Mouse (Mus musculus) heart, postnatal 0 days (tissue): Measurements from ENCODE around the gene Chd2. TPM values are rescaled to one million over a fixed set of nuclear protein-coding genes. Genes with fewer than 3 reads are reported as not detected.

Source experiments
- ATAC-seq: fragments of 200-750 bp; cut with Nextera tagmentation; 2 replicates; pipeline ENCODE4 v1.8.0; 2017; ENCODE audit warnings: low read depth, moderate number of reproducible peaks, moderate library complexity; ENCODE audit not compliant: insufficient read depth
- DNase-seq: peaks from one replicate; pipeline ENCODE4 v3.0.0-alpha.2; 2016; ENCODE audit warnings: low spot score
- H3K27ac ChIP-seq: fragments of 300-500 bp; sonication (generic); 2 replicates; pipeline ENCODE4 v1.5.1; 2014; ENCODE audit warnings: low read depth, mild to moderate bottlenecking
- H3K27me3 ChIP-seq: fragments of 300-500 bp; sonication (generic); 2 replicates; pipeline ENCODE4 v1.6.1; 2014; ENCODE audit warnings: low read length, mixed read lengths; ENCODE audit not compliant: control insufficient read depth, insufficient read depth
- H3K36me3 ChIP-seq: fragments of 300-500 bp; sonication (generic); replicated peaks from 2 replicates; pipeline ENCODE4 v1.6.1; 2014; ENCODE audit warnings: low read length, mixed read lengths; ENCODE audit not compliant: control insufficient read depth, insufficient read depth
- H3K4me1 ChIP-seq: fragments of 300-500 bp; sonication (generic); 2 replicates; pipeline ENCODE4 v1.6.1; 2014; ENCODE audit warnings: antibody characterized with exemption; ENCODE audit not compliant: control insufficient read depth, insufficient read depth
- H3K4me2 ChIP-seq: fragments of 300-500 bp; sonication (generic); 2 replicates; pipeline ENCODE4 v1.6.1; 2014; ENCODE audit warnings: low read depth, mild to moderate bottlenecking, low read length, moderate library complexity
- H3K4me3 ChIP-seq: fragments of 300-500 bp; sonication (generic); 2 replicates; pipeline ENCODE4 v1.5.1; 2014; ENCODE audit warnings: low read depth, low read length
- H3K9ac ChIP-seq: fragments of 300-500 bp; sonication (generic); replicated peaks from 2 replicates; pipeline ENCODE4 v1.6.1; 2014; ENCODE audit warnings: low read depth, low read length, mixed read lengths
- H3K9me3 ChIP-seq: fragments of 300-500 bp; sonication (generic); replicated peaks from 2 replicates; pipeline ENCODE4 v1.6.1; 2016; ENCODE audit warnings: low read length; ENCODE audit not compliant: control insufficient read depth
- CTCF ChIP-seq: IDR thresholded peaks from 2 replicates; pipeline ENCODE4 v1.5.1; 2016; ENCODE audit warnings: antibody characterized with exemption, control low read depth, low read depth
- EP300 ChIP-seq: IDR thresholded peaks from 2 replicates; pipeline ENCODE4 v1.6.1; 2016; ENCODE audit warnings: antibody characterized with exemption, low read depth
- WGBS: fragments of 180-500 bp; shearing (Covaris S2); extraction: QIAGEN DNeasy Blood & Tissue Kit; methylation state at CpG from one replicate; pipeline ENCODE4 v1.1.7; 2014; 5-methylcytosine and 5-hydroxymethylcytosine counted together
- polyA plus RNA-seq: library from polyadenylated mRNA; unstranded; fragments of >200 nt; fragmentation: Nextera tagmentation; extraction: Ambion mirVana; gene quantifications from 2 replicates; pipeline ENCODE4 v1.2.1, GENCODE M21; 2015
- total RNA-seq: library from RNA; depleted of rRNA; stranded (reverse); fragments of >200 nt; gene quantifications from 2 replicates; pipeline ENCODE4 v1.2.3, GENCODE M21; 2014; ENCODE audit warnings: low replicate concordance

Gene Chd2
- total and polyA plus RNA-seq, 2 experiments from 2014 or later: 31.1 to 65.5 TPM

- WGBS: 74% methylated on average over 4 of the region's 4 CpGs
- Histone ChIP-seq H3K4me3 (no peak overlapping the region), H3K27me3 (no peaks in the 10 kb centered on the region), H3K4me2 (no peak overlapping the region), H3K9ac (no peak overlapping the region), H3K36me3 (peaks cover 38% of the 10 kb centered on the region), H3K9me3 (no peaks in the 10 kb centered on the region), H3K27ac (no peak overlapping the region), H3K4me1 (peaks cover 13% of the 10 kb centered on the region; the same call in 1 of the 2 replicates)
- DNase-seq: no peak
- no peak for ATAC-seq
- TF ChIP-seq EP300 (no peak), CTCF (no peak)
These were observed 14.4 kb downstream of the Chd2 start for GRCm38 (mm10) chr7:73527225-73527624.

GRCm38 (mm10) chr7:73524454-73524952, 17.1 kb downstream of the Chd2 start:
- no peak overlapping the region for H3K4me3 ChIP-seq
- H3K9me3 ChIP-seq: no peaks in the 10 kb centered on the region
- ATAC-seq (peak; percentile 84), DNase-seq (peak; percentile 94)
- peak overlapping the region; percentile 89 for H3K27ac ChIP-seq
- TF ChIP-seq CTCF (peak; percentile 88), EP300 (peak; percentile 64)
- H3K36me3 ChIP-seq: peaks cover 54% of the 10 kb centered on the region
- no peaks in the 10 kb centered on the region; the same call in 1 of the 2 replicates for H3K4me1 ChIP-seq
- H3K4me2 ChIP-seq: peak overlapping the region; percentile 15; the same call in 1 of the 2 replicates
- H3K9ac ChIP-seq: no peak overlapping the region
- no peaks in the 10 kb centered on the region for H3K27me3 ChIP-seq
- WGBS: 14% methylated on average over 9 of the region's 9 CpGs

GRCm38 (mm10) chr7:73523608-73524259, 17.9 kb downstream of the Chd2 start:
- Histone ChIP-seq H3K4me1 (no peaks in the 10 kb centered on the region), H3K9ac (no peak overlapping the region; the same call in 1 of the 2 replicates)

GRCm38 (mm10) chr7:73523183-73523582, 18.4 kb downstream of the Chd2 start:
- Histone ChIP-seq H3K4me2 (no peak overlapping the region), H3K27ac (no peak overlapping the region), H3K9me3 (no peaks in the 10 kb centered on the region), H3K4me3 (no peak overlapping the region), H3K9ac (no peak overlapping the region), H3K27me3 (no peaks in the 10 kb centered on the region), H3K4me1 (no peaks in the 10 kb centered on the region), H3K36me3 (peaks cover 54% of the 10 kb centered on the region)
- whole genome bisulfite sequencing: 76% methylated on average over 6 of the region's 6 CpGs
- DNase-seq (no peak), ATAC-seq (no peak)
- TF ChIP-seq EP300 (no peak), CTCF (no peak)

More at GRCm38 (mm10) chr7:73523608-73524259, 17.9 kb downstream of the Chd2 start:
- Histone ChIP-seq H3K27me3 (no peaks in the 10 kb centered on the region), H3K9me3 (no peaks in the 10 kb centered on the region), H3K4me2 (no peak overlapping the region), H3K36me3 (peaks cover 54% of the 10 kb centered on the region), H3K4me3 (no peak overlapping the region), H3K27ac (peak overlapping the region; percentile 57)
- 51% methylated on average over 1 of the region's 1 CpGs for WGBS
- TF ChIP-seq CTCF: no peak
- no peak for TF ChIP-seq EP300
- DNase-seq (no peak), ATAC-seq (no peak)

GRCm38 (mm10) chr7:73521277-73522193, 20.1 kb downstream of the Chd2 start:
- Histone ChIP-seq H3K27me3 (no peaks in the 10 kb centered on the region), H3K9me3 (no peaks in the 10 kb centered on the region), H3K4me3 (no peak overlapping the region), H3K36me3 (peaks cover 56% of the 10 kb centered on the region), H3K9ac (no peak overlapping the region), H3K27ac (peak overlapping the region; percentile 44), H3K4me1 (no peaks in the 10 kb centered on the region), H3K4me2 (no peak overlapping the region)
- TF ChIP-seq CTCF: no peak
- no peak for TF ChIP-seq EP300
- DNase-seq: no peak
- ATAC-seq: no peak
- 85% methylated on average over 11 of the region's 11 CpGs for WGBS
